Mouse (Mus musculus): ENCODE data around the gene Nudt15. TPM values are rescaled to one million over a fixed set of nuclear protein-coding genes. Genes with fewer than 3 reads are reported as not detected.

Gene Nudt15
- polyA plus RNA-seq, 1 experiment from 2014 or later, result 2.5 TPM

GRCm38 (mm10) chr14:73477077-73477476, 71.0 kb downstream of the Nudt15 start:
- Histone ChIP-seq H3K27ac (ENCODE audit: low read depth, low read length) (no peak overlapping the region), H3K4me3 (ENCODE audit: low read depth, low read length) (no peak overlapping the region), H3K4me1 (replicated peaks; ENCODE audit: control insufficient read depth, insufficient read depth, low read length) (no peaks in the 10 kb centered on the region; the same call in 1 of the 2 replicates), H3K27me3 (replicated peaks; ENCODE audit: control insufficient read depth, insufficient read depth, low read length) (no peaks in the 10 kb centered on the region), H3K9ac (ENCODE audit: low read depth, low read length) (no peak overlapping the region), H3K36me3 (ENCODE audit: control insufficient read depth, insufficient read depth) (no peaks in the 10 kb centered on the region), H3K4me2 (replicated peaks; ENCODE audit: low read depth) (no peak overlapping the region), H3K9me3 (ENCODE audit: control insufficient read depth) (no peaks in the 10 kb centered on the region)
- ATAC-seq, result no peak
- no peak for TF ChIP-seq CTCF (IDR thresholded peaks at IDR 0.05; ENCODE audit: low read depth)
- WGBS, result 91% methylated on average over 10 of the region's 10 CpGs

- H3K4me3 ChIP-seq (ENCODE audit: low read depth, low read length), result no peak overlapping the region
- H3K4me2 ChIP-seq (replicated peaks; ENCODE audit: low read depth), result no peak overlapping the region
- no peak for ATAC-seq
- no peak overlapping the region for H3K9ac ChIP-seq (ENCODE audit: low read depth, low read length)
- H3K4me1 ChIP-seq (replicated peaks; ENCODE audit: control insufficient read depth, insufficient read depth, low read length), result no peaks in the 10 kb centered on the region; the same call in 1 of the 2 replicates
- no peak overlapping the region for H3K27ac ChIP-seq (ENCODE audit: low read depth, low read length)
- no peaks in the 10 kb centered on the region for H3K36me3 ChIP-seq (ENCODE audit: control insufficient read depth, insufficient read depth)
- no peaks in the 10 kb centered on the region for H3K27me3 ChIP-seq (replicated peaks; ENCODE audit: control insufficient read depth, insufficient read depth, low read length)
- no peaks in the 10 kb centered on the region for H3K9me3 ChIP-seq (ENCODE audit: control insufficient read depth)
- no peak for TF ChIP-seq CTCF (IDR thresholded peaks at IDR 0.05; ENCODE audit: low read depth)
- 77% methylated on average over 8 of the region's 8 CpGs for WGBS
Measured at GRCm38 (mm10) chr14:73476361-73476934, 71.6 kb downstream of the Nudt15 start.

- 72% methylated on average over 7 of the region's 7 CpGs for WGBS
- no peak for ATAC-seq
- H3K4me2 ChIP-seq (replicated peaks; ENCODE audit: low read depth), result no peak overlapping the region
Measured at GRCm38 (mm10) chr14:73475506-73475905, 72.5 kb downstream of the Nudt15 start.

GRCm38 (mm10) chr14:73474636-73475093, 73.4 kb downstream of the Nudt15 start:
- Histone ChIP-seq H3K36me3 (ENCODE audit: control insufficient read depth, insufficient read depth) (no peaks in the 10 kb centered on the region), H3K27me3 (replicated peaks; ENCODE audit: control insufficient read depth, insufficient read depth, low read length) (no peaks in the 10 kb centered on the region), H3K4me1 (replicated peaks; ENCODE audit: control insufficient read depth, insufficient read depth, low read length) (no peaks in the 10 kb centered on the region; the same call in 1 of the 2 replicates), H3K4me3 (ENCODE audit: low read depth, low read length) (no peak overlapping the region), H3K27ac (ENCODE audit: low read depth, low read length) (no peak overlapping the region), H3K9ac (ENCODE audit: low read depth, low read length) (0 out of 2 replicates have a peak overlapping the region, but pooled peaks have one; percentile 11), H3K9me3 (ENCODE audit: control insufficient read depth) (no peaks in the 10 kb centered on the region), H3K4me2 (replicated peaks; ENCODE audit: low read depth) (no peak overlapping the region)
- peak; percentile 78 for TF ChIP-seq CTCF (IDR thresholded peaks at IDR 0.05; ENCODE audit: low read depth)
- WGBS, result 14% methylated on average over 7 of the region's 7 CpGs
- ATAC-seq, result peak; percentile 78

More at GRCm38 (mm10) chr14:73475506-73475905, 72.5 kb downstream of the Nudt15 start:
- H3K4me3 ChIP-seq (ENCODE audit: low read depth, low read length), result no peak overlapping the region
- no peaks in the 10 kb centered on the region for H3K27me3 ChIP-seq (replicated peaks; ENCODE audit: control insufficient read depth, insufficient read depth, low read length)
- H3K9ac ChIP-seq (ENCODE audit: low read depth, low read length), result no peak overlapping the region
- no peak for TF ChIP-seq CTCF (IDR thresholded peaks at IDR 0.05; ENCODE audit: low read depth)
- H3K4me1 ChIP-seq (replicated peaks; ENCODE audit: control insufficient read depth, insufficient read depth, low read length), result no peaks in the 10 kb centered on the region; the same call in 1 of the 2 replicates
- H3K27ac ChIP-seq (ENCODE audit: low read depth, low read length), result no peak overlapping the region
- H3K9me3 ChIP-seq (ENCODE audit: control insufficient read depth), result no peaks in the 10 kb centered on the region
- no peaks in the 10 kb centered on the region for H3K36me3 ChIP-seq (ENCODE audit: control insufficient read depth, insufficient read depth)

- Histone ChIP-seq H3K4me2 (replicated peaks; ENCODE audit: low read depth) (no peak overlapping the region), H3K36me3 (ENCODE audit: control insufficient read depth, insufficient read depth) (no peaks in the 10 kb centered on the region), H3K4me1 (replicated peaks; ENCODE audit: control insufficient read depth, insufficient read depth, low read length) (no peaks in the 10 kb centered on the region; the same call in 1 of the 2 replicates), H3K9ac (ENCODE audit: low read depth, low read length) (no peak overlapping the region), H3K27me3 (replicated peaks; ENCODE audit: control insufficient read depth, insufficient read depth, low read length) (no peaks in the 10 kb centered on the region), H3K4me3 (ENCODE audit: low read depth, low read length) (no peak overlapping the region), H3K9me3 (ENCODE audit: control insufficient read depth) (no peaks in the 10 kb centered on the region), H3K27ac (ENCODE audit: low read depth, low read length) (no peak overlapping the region)
- ATAC-seq, result no peak
- no peak for TF ChIP-seq CTCF (IDR thresholded peaks at IDR 0.05; ENCODE audit: low read depth)
- 33% methylated on average over 3 of the region's 3 CpGs for WGBS
Measured at GRCm38 (mm10) chr14:73473670-73474460, 74.2 kb downstream of the Nudt15 start.

- Histone ChIP-seq H3K36me3 (ENCODE audit: control insufficient read depth, insufficient read depth) (no peaks in the 10 kb centered on the region), H3K9ac (ENCODE audit: low read depth, low read length) (no peak overlapping the region), H3K4me1 (replicated peaks; ENCODE audit: control insufficient read depth, insufficient read depth, low read length) (no peaks in the 10 kb centered on the region; the same call in 1 of the 2 replicates), H3K27ac (ENCODE audit: low read depth, low read length) (no peak overlapping the region), H3K4me3 (ENCODE audit: low read depth, low read length) (no peak overlapping the region), H3K27me3 (replicated peaks; ENCODE audit: control insufficient read depth, insufficient read depth, low read length) (no peaks in the 10 kb centered on the region), H3K4me2 (replicated peaks; ENCODE audit: low read depth) (no peak overlapping the region), H3K9me3 (ENCODE audit: control insufficient read depth) (no peaks in the 10 kb centered on the region)
- TF ChIP-seq CTCF (IDR thresholded peaks at IDR 0.05; ENCODE audit: low read depth), result no peak
- 59% methylated on average over 7 of the region's 7 CpGs for WGBS
- no peak for ATAC-seq
Measured at GRCm38 (mm10) chr14:73472205-73472604, 75.8 kb downstream of the Nudt15 start.
